Mouse (Mus musculus) midbrain, embryonic 14.5 days (tissue): ENCODE data around the gene Tdrkh. TPM values are rescaled to one million over a fixed set of nuclear protein-coding genes. Genes with fewer than 3 reads are reported as not detected.

Experiments used
- ATAC-seq: fragments of 200-750 bp; cut with Nextera tagmentation; 2 replicates; pipeline ENCODE4 v1.8.0; 2017; ENCODE audit warnings: moderate number of reproducible peaks, moderate library complexity; ENCODE audit not compliant: low FRiP score, low TSS enrichment
- DNase-seq: peaks from one replicate; pipeline ENCODE4 v3.0.0-alpha.2; 2015
- H3K27ac ChIP-seq: fragments of 300-500 bp; sonication (generic); replicated peaks from 2 replicates; pipeline ENCODE4 v1.5.1; 2014; ENCODE audit warnings: mild to moderate bottlenecking, low read depth, low read length, moderate library complexity
- H3K27me3 ChIP-seq: fragments of 300-500 bp; sonication (generic); 2 replicates; pipeline ENCODE4 v1.6.1; 2014; ENCODE audit warnings: low read length, control low read depth, mixed read lengths; ENCODE audit not compliant: control insufficient read depth, insufficient read depth
- H3K36me3 ChIP-seq: fragments of 300-500 bp; sonication (generic); 2 replicates; pipeline ENCODE4 v1.6.1; 2014; ENCODE audit warnings: low read length, control low read depth; ENCODE audit not compliant: control insufficient read depth, insufficient read depth
- H3K4me1 ChIP-seq: fragments of 300-500 bp; sonication (generic); 2 replicates; pipeline ENCODE4 v1.6.1; 2014; ENCODE audit warnings: mild to moderate bottlenecking, antibody characterized with exemption, low read length, control low read depth; ENCODE audit not compliant: control insufficient read depth, insufficient read depth
- H3K4me2 ChIP-seq: fragments of 300-500 bp; sonication (generic); 2 replicates; pipeline ENCODE4 v1.6.1; 2014; ENCODE audit warnings: mild to moderate bottlenecking, low read length, moderate library complexity
- H3K4me3 ChIP-seq: fragments of 300-500 bp; sonication (generic); replicated peaks from 2 replicates; pipeline ENCODE4 v1.5.1; 2014; ENCODE audit warnings: low read depth, low read length
- H3K9ac ChIP-seq: fragments of 300-500 bp; sonication (generic); replicated peaks from 2 replicates; pipeline ENCODE4 v1.6.1; 2014; ENCODE audit warnings: mild to moderate bottlenecking, low read length, moderate library complexity
- H3K9me3 ChIP-seq: fragments of 300-500 bp; sonication (generic); 2 replicates; pipeline ENCODE4 v1.6.1; 2016; ENCODE audit warnings: low read length, control low read depth, mixed read lengths; ENCODE audit not compliant: control insufficient read depth
- WGBS: fragments of 180-500 bp; shearing (Covaris S2); extraction: QIAGEN DNeasy Blood & Tissue Kit; methylation state at CpG from one replicate; pipeline ENCODE4 v1.1.7; 2014; 5-methylcytosine and 5-hydroxymethylcytosine counted together
- polyA plus RNA-seq: library from polyadenylated mRNA; unstranded; fragments of >200 nt; fragmentation: Nextera tagmentation; extraction: Ambion mirVana; gene quantifications from 2 replicates; pipeline ENCODE4 v1.2.1, GENCODE M21; 2014

Tdrkh gene
- polyA plus RNA-seq, 1 experiment from 2014 or later, result 55.3 TPM

- 73% methylated on average over 5 of the region's 5 CpGs for WGBS
- peaks cover 24% of the 10 kb centered on the region for H3K4me1 ChIP-seq
- DNase-seq (no peak), ATAC-seq (no peak)
- no peaks in the 10 kb centered on the region for H3K27me3 ChIP-seq
- no peak overlapping the region for H3K27ac ChIP-seq
- H3K4me2 ChIP-seq, result no peak overlapping the region
- no peak overlapping the region for H3K9ac ChIP-seq
- no peaks in the 10 kb centered on the region for H3K36me3 ChIP-seq
- H3K9me3 ChIP-seq, result no peaks in the 10 kb centered on the region
- H3K4me3 ChIP-seq, result no peak overlapping the region
Observed at GRCm38 (mm10) chr3:94473567-94474232, 60.6 kb downstream of the Tdrkh start.

- DNase-seq, result no peak
- Histone ChIP-seq H3K36me3 (peaks cover 9% of the 10 kb centered on the region), H3K9ac (no peak overlapping the region), H3K27me3 (no peaks in the 10 kb centered on the region), H3K4me1 (peaks cover 40% of the 10 kb centered on the region), H3K4me3 (no peak overlapping the region), H3K27ac (peak overlapping the region; percentile 94; the same call in 1 of the 2 replicates), H3K9me3 (no peaks in the 10 kb centered on the region), H3K4me2 (no peak overlapping the region; the same call in 1 of the 2 replicates)
- ATAC-seq, result no peak
- WGBS, result 45% methylated on average over 8 of the region's 8 CpGs
Observed at GRCm38 (mm10) chr3:94476301-94477035, 63.4 kb downstream of the Tdrkh start.

- DNase-seq (peak; percentile 60), ATAC-seq (no peak; the same call in 1 of the 2 replicates)
- peak overlapping the region; percentile 96 for H3K4me2 ChIP-seq
- H3K4me3 ChIP-seq, result peak overlapping the region; percentile 73
- H3K9ac ChIP-seq, result peak overlapping the region; percentile 46
- peak overlapping the region; percentile 94 for H3K27ac ChIP-seq
- 17% methylated on average over 4 of the region's 4 CpGs for WGBS
- H3K9me3 ChIP-seq, result no peaks in the 10 kb centered on the region
- H3K4me1 ChIP-seq, result peaks cover 45% of the 10 kb centered on the region
- H3K36me3 ChIP-seq, result peaks cover 19% of the 10 kb centered on the region
- H3K27me3 ChIP-seq, result no peaks in the 10 kb centered on the region
Observed at GRCm38 (mm10) chr3:94477444-94477843, 64.4 kb downstream of the Tdrkh start.

GRCm38 (mm10) chr3:94477981-94478422, 64.9 kb downstream of the Tdrkh start, which contains the start of gene Celf3:
TSS of gene Celf3 (plus strand) at chr3:94478295.
- Histone ChIP-seq H3K36me3 (peaks cover 24% of the 10 kb centered on the region), H3K4me2 (peak within 1 kb of the TSS; percentile 96), H3K4me1 (peaks cover 45% of the 10 kb centered on the region), H3K9ac (peak within 1 kb of the TSS; percentile 95), H3K4me3 (peak within 1 kb of the TSS; percentile 73), H3K27me3 (no peaks in the 10 kb centered on the region), H3K9me3 (no peaks in the 10 kb centered on the region), H3K27ac (peak within 1 kb of the TSS; percentile 94)
- WGBS, result under 1% methylated on average over 14 of the region's 14 CpGs
- peak; percentile 92 for ATAC-seq
- DNase-seq, result peak; percentile 92

- H3K27ac ChIP-seq, result peak overlapping the region; percentile 94
- no peaks in the 10 kb centered on the region for H3K9me3 ChIP-seq
- peak overlapping the region; percentile 73 for H3K4me3 ChIP-seq
- H3K4me2 ChIP-seq, result peak overlapping the region; percentile 96
- ATAC-seq (peak; percentile 7; the same call in 1 of the 2 replicates), DNase-seq (peak; percentile 43)
- no peaks in the 10 kb centered on the region for H3K27me3 ChIP-seq
- peaks cover 48% of the 10 kb centered on the region for H3K4me1 ChIP-seq
- H3K36me3 ChIP-seq, result peaks cover 27% of the 10 kb centered on the region
- WGBS, result 2% methylated on average over 9 of the region's 9 CpGs
- peak overlapping the region; percentile 95 for H3K9ac ChIP-seq
Observed at GRCm38 (mm10) chr3:94478591-94479169, 65.6 kb downstream of the Tdrkh start.

- Histone ChIP-seq H3K36me3 (peaks cover 27% of the 10 kb centered on the region), H3K4me2 (peak overlapping the region; percentile 96), H3K9me3 (no peaks in the 10 kb centered on the region), H3K4me3 (peak overlapping the region; percentile 73), H3K27ac (peak overlapping the region; percentile 94), H3K4me1 (peaks cover 57% of the 10 kb centered on the region), H3K9ac (peak overlapping the region; percentile 95), H3K27me3 (no peaks in the 10 kb centered on the region)
- ATAC-seq (no peak), DNase-seq (peak; percentile 57)
- 10% methylated on average over 11 of the region's 11 CpGs for WGBS
Observed at GRCm38 (mm10) chr3:94479564-94479963, 66.5 kb downstream of the Tdrkh start.

GRCm38 (mm10) chr3:94480291-94480884, 67.3 kb downstream of the Tdrkh start, which contains the start of gene Riiad1:
TSS of gene Riiad1 (minus strand) at chr3:94480341.
- peak within 1 kb of the TSS; percentile 73 for H3K4me3 ChIP-seq
- ATAC-seq, result no peak
- WGBS, result 10% methylated on average over 16 of the region's 16 CpGs

GRCm38 (mm10) chr3:94481429-94481828, 68.4 kb downstream of the Tdrkh start:
- Histone ChIP-seq H3K4me1 (peaks cover 71% of the 10 kb centered on the region), H3K4me3 (no peak overlapping the region; the same call in 1 of the 2 replicates), H3K4me2 (peak overlapping the region; percentile 96), H3K27ac (peak overlapping the region; percentile 92), H3K36me3 (peaks cover 44% of the 10 kb centered on the region), H3K27me3 (no peaks in the 10 kb centered on the region), H3K9ac (no peak overlapping the region), H3K9me3 (no peaks in the 10 kb centered on the region)
- WGBS, result 62% methylated on average over 4 of the region's 4 CpGs
- DNase-seq, result no peak
- ATAC-seq, result no peak

More at GRCm38 (mm10) chr3:94480291-94480884, 67.3 kb downstream of the Tdrkh start, which contains the start of gene Riiad1:
- Histone ChIP-seq H3K4me2 (peak within 1 kb of the TSS; percentile 96), H3K36me3 (peaks cover 34% of the 10 kb centered on the region), H3K27me3 (no peaks in the 10 kb centered on the region), H3K27ac (peak within 1 kb of the TSS; percentile 94), H3K9ac (peak within 1 kb of the TSS; percentile 95), H3K9me3 (no peaks in the 10 kb centered on the region), H3K4me1 (peaks cover 66% of the 10 kb centered on the region)
- DNase-seq, result no peak
